Mouse (Mus musculus): ENCODE data around the gene Cfap54.

Gene Cfap54

DNA sequence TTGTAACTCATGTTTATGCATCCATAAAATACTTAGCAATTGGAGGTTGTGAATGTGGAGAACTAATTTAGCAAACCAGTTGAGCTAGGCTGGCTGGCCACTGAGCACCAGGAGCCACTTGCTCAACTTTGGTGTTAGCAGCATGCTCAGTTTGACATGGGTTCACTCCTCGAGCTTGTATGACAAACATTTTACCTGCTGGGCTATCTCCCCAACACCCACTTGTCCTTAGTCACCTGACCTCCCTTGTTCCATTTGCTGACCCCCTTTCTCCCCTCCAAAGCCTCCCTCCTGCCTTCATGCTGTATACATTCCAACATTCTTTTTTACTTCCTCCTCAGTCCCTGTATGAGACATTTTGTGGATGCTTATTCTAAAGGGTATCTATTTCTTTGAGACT, 139.8 kb downstream of the Cfap54 start:
- DNase-seq (ENCODE audit: low read depth, low spot score), result no peak

GRCm38 (mm10) chr10:92937741-92938285, 143.6 kb downstream of the Cfap54 start:
- no peak for DNase-seq (ENCODE audit: low read depth, low spot score)

DNA sequence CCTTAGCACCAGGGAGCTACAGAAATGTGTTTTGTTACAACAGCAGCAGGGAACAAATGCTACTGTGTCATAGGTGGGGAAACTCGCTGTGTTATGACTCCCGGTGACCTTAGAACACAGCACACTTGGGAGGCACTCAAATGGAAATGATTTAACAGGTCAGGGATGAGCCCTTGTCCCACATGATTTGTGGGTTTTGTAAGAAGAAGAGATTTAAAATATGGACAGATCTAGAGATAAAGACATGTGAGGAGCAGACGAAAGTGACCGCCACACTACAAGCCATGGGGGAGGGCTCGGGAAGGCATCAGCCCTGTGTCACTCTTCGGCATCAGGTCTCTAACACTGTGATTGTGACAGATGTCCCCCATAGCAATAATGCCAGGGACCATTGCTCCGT, 144.3 kb downstream of the Cfap54 start:
- no peak for DNase-seq (ENCODE audit: low read depth, low spot score)

- no peak for DNase-seq (ENCODE audit: low read depth, low spot score)
Observed at GRCm38 (mm10) chr10:92934506-92934905, 146.9 kb downstream of the Cfap54 start.

GRCm38 (mm10) chr10:92933616-92934015, 147.8 kb downstream of the Cfap54 start:
- DNase-seq (ENCODE audit: low read depth, low spot score), result no peak

GRCm38 (mm10) chr10:92932464-92932863, 149.0 kb downstream of the Cfap54 start:
- DNase-seq (ENCODE audit: low read depth, low spot score), result no peak

DNA sequence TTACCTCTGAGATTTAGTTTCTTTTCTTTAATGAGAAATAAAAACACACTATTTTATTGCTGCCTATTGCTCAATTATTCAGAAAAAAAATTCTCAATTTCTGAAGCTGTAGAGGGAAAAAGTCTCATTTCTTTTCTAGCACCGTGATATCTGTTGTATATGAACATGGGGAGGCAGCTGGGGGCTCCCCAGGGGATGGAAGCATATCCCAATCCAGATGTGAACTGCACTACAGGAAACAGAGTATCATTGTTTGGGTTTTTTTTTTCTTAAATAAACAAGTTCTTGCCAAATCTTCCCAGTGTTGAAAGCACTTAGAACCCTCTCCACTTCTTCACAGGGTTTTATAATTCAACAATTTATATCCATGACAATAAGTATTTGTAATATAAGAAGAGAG, 151.4 kb downstream of the Cfap54 start:
- no peak for DNase-seq (ENCODE audit: low read depth, low spot score)

DNA sequence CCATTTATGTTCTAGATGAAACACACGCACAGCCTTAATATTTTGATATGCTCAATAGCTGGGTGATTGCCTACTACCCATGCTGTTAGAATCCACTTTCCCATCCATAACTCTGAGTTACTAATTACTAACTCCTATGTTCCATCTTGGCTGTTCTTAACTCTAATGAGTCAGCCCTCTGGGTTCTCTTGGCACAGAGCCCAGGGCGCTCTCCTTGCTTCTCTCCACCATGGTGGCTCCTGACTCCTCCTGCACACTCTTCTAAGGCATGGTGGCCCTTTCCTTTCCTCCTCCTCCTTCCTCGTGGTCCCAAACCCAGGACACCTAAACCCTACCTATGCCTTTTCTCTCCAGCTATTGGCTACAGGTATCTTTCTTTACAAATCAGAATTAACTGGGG, 153.2 kb downstream of the Cfap54 start:
- no peak for DNase-seq (ENCODE audit: low read depth, low spot score)

GRCm38 (mm10) chr10:92918551-92918950, 162.9 kb downstream of the Cfap54 start:
- no peak for DNase-seq (ENCODE audit: low read depth, low spot score)

- no peak for DNase-seq (ENCODE audit: low read depth, low spot score)
Observed at GRCm38 (mm10) chr10:92907246-92907645, 174.2 kb downstream of the Cfap54 start.

DNA sequence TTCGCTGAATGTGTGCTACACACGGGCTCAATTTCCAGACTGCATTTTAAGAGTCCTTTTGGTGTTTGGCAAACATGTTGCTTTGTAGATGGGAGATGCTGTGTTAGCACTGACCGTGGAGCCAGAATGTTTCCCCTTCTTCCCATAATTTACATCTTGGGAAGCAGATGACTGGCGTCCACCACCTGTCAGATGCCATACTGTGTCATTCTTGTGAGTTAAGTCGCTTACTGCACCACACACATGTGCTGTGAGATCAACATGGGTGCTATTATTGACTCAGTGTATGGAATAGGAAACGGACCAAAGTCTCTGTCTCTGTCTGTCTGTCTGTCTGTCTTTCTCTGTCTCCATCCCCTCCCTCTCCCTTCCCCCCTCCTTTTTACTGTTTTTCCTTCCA, 193.0 kb downstream of the Cfap54 start:
- no peak for DNase-seq (ENCODE audit: low read depth, low spot score)

DNA sequence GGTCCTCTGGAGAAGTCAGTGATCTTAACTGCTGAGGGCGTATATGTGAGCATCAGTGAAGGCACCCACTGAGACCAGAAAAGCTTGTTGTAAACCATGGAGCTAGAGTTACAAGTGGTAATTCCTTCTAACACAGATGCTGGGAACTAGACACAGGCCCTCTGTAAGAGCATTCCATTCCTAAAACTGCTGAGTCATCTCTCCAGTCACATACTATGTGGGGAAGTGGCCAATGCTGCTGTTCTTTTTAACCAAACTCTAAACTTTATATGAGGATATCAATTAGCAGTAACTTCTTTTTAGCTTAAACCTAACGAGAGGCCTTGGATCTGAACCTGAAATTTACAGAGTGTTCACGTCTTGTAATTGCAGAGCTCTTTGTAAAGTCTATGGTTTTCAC, 203.4 kb downstream of the Cfap54 start:
- DNase-seq (ENCODE audit: low read depth, low spot score), result peak; percentile 8

- no peak for DNase-seq (ENCODE audit: low read depth, low spot score)
Observed at GRCm38 (mm10) chr10:92840980-92841379, 240.4 kb downstream of the Cfap54 start.

GRCm38 (mm10) chr10:92837572-92837971, 243.8 kb downstream of the Cfap54 start:
- no peak for DNase-seq (ENCODE audit: low read depth, low spot score)

- no peak for DNase-seq (ENCODE audit: low read depth, low spot score)
Observed at GRCm38 (mm10) chr10:92837045-92837444, 244.4 kb downstream of the Cfap54 start.

DNA sequence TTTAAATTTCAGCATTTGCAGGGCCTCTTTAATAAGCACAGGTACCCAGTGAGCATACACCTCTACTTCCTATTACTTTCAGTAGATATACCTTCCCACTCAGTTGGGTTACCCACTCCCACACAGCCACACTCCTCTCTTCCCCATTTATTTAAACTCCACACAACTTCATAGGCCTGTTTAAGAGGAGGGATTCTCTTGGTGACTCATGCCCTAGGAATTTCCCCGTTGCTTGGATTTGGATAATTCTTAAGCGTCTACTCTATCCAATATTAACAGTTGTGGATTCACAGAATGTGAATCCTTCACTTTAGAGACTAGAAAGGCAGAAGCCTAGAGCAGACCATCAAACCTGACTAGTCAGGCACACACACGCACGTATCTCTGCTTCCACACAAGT, 259.9 kb downstream of the Cfap54 start:
- no peak for DNase-seq (ENCODE audit: low read depth, low spot score)

DNA sequence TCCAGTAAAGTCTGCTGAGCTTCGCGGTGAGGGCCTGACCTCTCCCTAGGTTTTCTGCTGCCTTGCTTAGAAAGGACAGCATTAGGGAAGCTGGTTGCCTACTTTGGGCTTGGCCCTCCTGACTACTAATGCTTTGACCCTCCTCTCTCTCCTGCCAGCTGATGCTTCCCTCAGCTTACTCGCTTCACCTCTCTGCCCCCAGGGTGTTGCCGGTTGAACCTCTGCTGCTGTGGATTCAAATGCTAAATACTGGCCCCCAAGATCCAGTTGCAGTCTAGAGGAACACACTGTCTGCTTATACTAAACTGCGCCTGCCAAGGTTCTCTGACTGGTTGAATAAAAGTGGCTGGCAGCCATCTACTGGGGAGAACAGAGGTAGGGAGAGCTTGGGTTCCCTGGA, 263.2 kb downstream of the Cfap54 start:
- DNase-seq (ENCODE audit: low read depth, low spot score), result no peak

GRCm38 (mm10) chr10:92816903-92817302, 264.5 kb downstream of the Cfap54 start:
- DNase-seq (ENCODE audit: low read depth, low spot score), result peak; percentile 28

- no peak for DNase-seq (ENCODE audit: low read depth, low spot score)
Observed at GRCm38 (mm10) chr10:92810894-92811293, 270.5 kb downstream of the Cfap54 start.

GRCm38 (mm10) chr10:92791908-92792307, 289.5 kb downstream of the Cfap54 start:
- no peak for DNase-seq (ENCODE audit: low read depth, low spot score)

GRCm38 (mm10) chr10:92791531-92791900, 289.9 kb downstream of the Cfap54 start:
- no peak for DNase-seq (ENCODE audit: low read depth, low spot score)

DNA sequence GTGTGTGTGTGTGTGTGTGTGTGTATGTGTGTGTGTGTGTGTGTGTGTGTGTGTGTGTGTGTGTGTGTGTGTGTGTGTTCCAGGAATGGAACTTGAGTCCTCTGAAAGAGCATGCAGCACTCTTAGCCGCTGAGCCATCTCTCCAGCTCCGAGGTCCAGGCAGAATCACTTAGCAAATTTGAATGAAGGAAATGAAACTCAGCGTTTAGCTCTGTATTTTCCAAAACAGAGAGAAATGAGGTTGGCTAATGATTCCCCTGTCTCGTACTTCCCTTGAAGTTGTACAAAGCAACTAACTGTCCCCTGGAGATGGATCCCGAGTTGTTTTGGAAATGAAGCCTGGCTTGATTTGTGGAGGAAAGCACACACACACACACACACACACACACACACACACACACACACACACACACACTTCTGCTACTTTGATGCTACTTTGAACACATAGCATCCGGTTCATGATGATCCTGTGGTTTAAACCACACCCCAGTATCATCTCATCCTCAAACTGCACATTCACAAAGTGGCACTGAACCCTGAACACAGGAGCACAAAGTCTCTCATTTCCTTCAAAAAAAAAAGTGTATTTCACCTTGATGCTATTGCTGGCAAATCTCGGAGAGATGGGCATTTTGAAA, 290.4 kb downstream of the Cfap54 start:
- no peak for DNase-seq (ENCODE audit: low read depth, low spot score)

DNA sequence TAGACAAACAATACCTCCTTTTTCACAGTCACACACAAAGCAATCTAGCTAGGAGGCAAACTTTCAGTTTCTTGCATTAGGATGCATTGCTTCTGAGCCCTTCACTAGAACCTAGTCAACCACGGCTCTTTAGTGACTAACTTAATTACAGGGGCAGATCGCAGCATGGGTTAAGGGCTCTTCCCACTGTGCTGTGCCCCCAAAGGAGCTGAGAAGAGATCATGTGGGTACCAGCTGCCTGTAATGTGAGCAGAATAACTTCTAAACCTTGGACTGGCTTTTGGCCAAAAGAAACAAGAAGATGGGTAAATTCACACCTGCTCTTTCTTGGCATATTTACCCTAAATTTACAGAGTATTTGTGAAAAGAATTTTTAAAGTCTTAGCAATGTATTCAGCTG, 291.2 kb downstream of the Cfap54 start:
- DNase-seq (ENCODE audit: low read depth, low spot score), result no peak
